Mouse (Mus musculus) C2C12 (cell line): Measurements from ENCODE around the gene Mapk8ip1. TPM values are rescaled to one million over a fixed set of nuclear protein-coding genes. Genes with fewer than 3 reads are reported as not detected.

Source experiments
- H3K27me3 ChIP-seq: one replicate; pipeline ENCODE4 v1.6.1; 2011; ENCODE audit not compliant: control insufficient read depth, insufficient read depth, insufficient read length
- H3K36me3 ChIP-seq: one replicate; pipeline ENCODE4 v1.6.1; 2011; ENCODE audit not compliant: control insufficient read depth, insufficient read depth
- H3K4me3 ChIP-seq: one replicate; pipeline ENCODE4 v1.5.1; 2011; ENCODE audit warnings: mild to moderate bottlenecking, control low read depth; ENCODE audit not compliant: poor library complexity, insufficient read depth, severe bottlenecking
- H3K79me2 ChIP-seq: one replicate; pipeline ENCODE4 v1.6.1; 2011; ENCODE audit not compliant: control insufficient read depth, insufficient read depth
- H3K79me3 ChIP-seq: one replicate; pipeline ENCODE4 v1.6.1; 2011; ENCODE audit warnings: low read depth, control low read depth
- H3ac ChIP-seq: one replicate; pipeline ENCODE3; 2011; ENCODE audit warnings: low read depth; ENCODE audit not compliant: control insufficient read depth, insufficient read length
- CEBPB ChIP-seq: IDR thresholded peaks from one replicate; pipeline ENCODE4 v1.6.1; 2011; ENCODE audit warnings: low read depth, mild to moderate bottlenecking, control low read depth, moderate library complexity
- CTCF ChIP-seq: IDR thresholded peaks from one replicate; pipeline ENCODE4 v1.5.1; 2011; ENCODE audit not compliant: control insufficient read depth, insufficient read depth, insufficient read length
- FOSL1 ChIP-seq: IDR thresholded peaks from one replicate; pipeline ENCODE4 v1.8.0; 2011; ENCODE audit warnings: mild to moderate bottlenecking, low read length; ENCODE audit not compliant: poor library complexity, insufficient read depth, severe bottlenecking
- MAX ChIP-seq: IDR thresholded peaks from one replicate; pipeline ENCODE4 v1.6.1; 2011; ENCODE audit warnings: mild to moderate bottlenecking, control low read depth
- MYOD1 ChIP-seq: IDR thresholded peaks from one replicate; pipeline ENCODE4 v1.6.1; 2011; ENCODE audit warnings: low read depth; ENCODE audit not compliant: control insufficient read depth, insufficient read length
- MYOG ChIP-seq: IDR thresholded peaks from one replicate; pipeline ENCODE4 v1.6.1; 2011; ENCODE audit not compliant: control insufficient read depth, insufficient read length; ENCODE audit errors: extremely low read depth
- USF1 ChIP-seq: IDR thresholded peaks from one replicate; pipeline ENCODE4 v1.6.1; 2011; ENCODE audit warnings: low read depth, mild to moderate bottlenecking, control low read depth, moderate library complexity
- polyA plus RNA-seq: library from polyadenylated mRNA; unstranded; fragments of >200 nt; fragmentation: generic; extraction: Trizol; gene quantifications from one replicate; pipeline ENCODE4 v1.2.1, GENCODE M21; 2012; ENCODE audit warnings: missing spikeins

Mapk8ip1 gene
- polyA plus RNA-seq, 1 experiment: 18.8 TPM

- Histone ChIP-seq H3K79me2 (peaks cover 8% of the 10 kb centered on the region), H3K4me3 (no peak overlapping the region)
- TF ChIP-seq MAX (no peak), CTCF (no peak), USF1 (no peak), FOSL1 (no peak), MYOD1 (no peak), CEBPB (no peak), MYOG (no peak)
These were observed 29.9 kb downstream of the Mapk8ip1 start for GRCm38 (mm10) chr2:92370821-92371805.

GRCm38 (mm10) chr2:92370375-92370774 lies 30.7 kb downstream of the Mapk8ip1 start:
- no peaks in the 10 kb centered on the region for H3K79me3 ChIP-seq
- peaks cover 1% of the 10 kb centered on the region for H3K79me2 ChIP-seq
- TF ChIP-seq FOSL1 (no peak), CEBPB (no peak), CTCF (no peak), USF1 (no peak), MAX (no peak), MYOG (no peak), MYOD1 (no peak)
- H3ac ChIP-seq: no peak overlapping the region
- peaks cover 12% of the 10 kb centered on the region for H3K27me3 ChIP-seq
- H3K4me3 ChIP-seq: no peak overlapping the region
- H3K36me3 ChIP-seq: no peaks in the 10 kb centered on the region

More at GRCm38 (mm10) chr2:92370821-92371805, 29.9 kb downstream of the Mapk8ip1 start:
- H3K27me3 ChIP-seq: peaks cover 12% of the 10 kb centered on the region
- H3K36me3 ChIP-seq: no peaks in the 10 kb centered on the region
- peaks cover 1% of the 10 kb centered on the region for H3K79me3 ChIP-seq
- H3ac ChIP-seq: peak overlapping the region; percentile 15

- Histone ChIP-seq H3K36me3 (no peaks in the 10 kb centered on the region), H3K79me2 (no peaks in the 10 kb centered on the region), H3ac (no peak overlapping the region), H3K27me3 (peaks cover 12% of the 10 kb centered on the region), H3K79me3 (no peaks in the 10 kb centered on the region), H3K4me3 (no peak overlapping the region)
- TF ChIP-seq CTCF (no peak), MYOD1 (no peak), CEBPB (no peak), USF1 (no peak), FOSL1 (no peak), MYOG (no peak), MAX (no peak)
These were observed 33.6 kb downstream of the Mapk8ip1 start for GRCm38 (mm10) chr2:92367383-92368029.

GRCm38 (mm10) chr2:92365568-92365967 lies 35.5 kb downstream of the Mapk8ip1 start:
- Histone ChIP-seq H3K27me3 (peaks cover 7% of the 10 kb centered on the region), H3K4me3 (no peak overlapping the region), H3K79me2 (no peaks in the 10 kb centered on the region), H3K79me3 (no peaks in the 10 kb centered on the region), H3K36me3 (peaks cover 5% of the 10 kb centered on the region), H3ac (no peak overlapping the region)
- TF ChIP-seq MAX (no peak), CTCF (no peak), CEBPB (no peak), MYOD1 (no peak), USF1 (no peak), FOSL1 (no peak), MYOG (no peak)

GRCm38 (mm10) chr2:92364086-92364485 lies 37.0 kb downstream of the Mapk8ip1 start:
- no peak for TF ChIP-seq CTCF
- TF ChIP-seq MAX: no peak
- no peak for TF ChIP-seq MYOG
- no peak for TF ChIP-seq FOSL1
- no peak for TF ChIP-seq USF1
- TF ChIP-seq MYOD1: no peak
- no peak for TF ChIP-seq CEBPB

More at GRCm38 (mm10) chr2:92364086-92364485, 37.0 kb downstream of the Mapk8ip1 start:
- Histone ChIP-seq H3K79me2 (no peaks in the 10 kb centered on the region), H3K4me3 (no peak overlapping the region), H3ac (no peak overlapping the region), H3K36me3 (peaks cover 5% of the 10 kb centered on the region), H3K79me3 (no peaks in the 10 kb centered on the region), H3K27me3 (no peaks in the 10 kb centered on the region)
